Mouse (Mus musculus): Measurements from ENCODE around the gene Trabd.

GRCm38 (mm10) chr15:89110147-89110546 lies 35.2 kb downstream of the Trabd start:
- TF ChIP-seq CTCF (IDR thresholded peaks at IDR 0.05; ENCODE audit: low read depth) (no peak), EP300 (IDR thresholded peaks at IDR 0.05; ENCODE audit: low read depth) (no peak)

All from liver, embryonic 14.5 days (tissue).